Mouse (Mus musculus) lung, embryonic 15.5 days (tissue): ENCODE data around the gene Cacna1a. TPM values are rescaled to one million over a fixed set of nuclear protein-coding genes. Genes with fewer than 3 reads are reported as not detected.

Experiments
- ATAC-seq: fragments of 200-750 bp; cut with Nextera tagmentation; 2 replicates; pipeline ENCODE4 v1.8.0; 2017; ENCODE audit warnings: moderate number of reproducible peaks, borderline replicate concordance; ENCODE audit not compliant: low FRiP score, low TSS enrichment; ENCODE audit errors: extremely low read depth
- H3K27ac ChIP-seq: fragments of 300-500 bp; sonication (generic); 2 replicates; pipeline ENCODE4 v1.5.1; 2015; ENCODE audit warnings: moderate library complexity, mild to moderate bottlenecking, inconsistent platforms
- H3K27me3 ChIP-seq: fragments of 300-500 bp; sonication (generic); 2 replicates; pipeline ENCODE4 v1.6.1; 2015; ENCODE audit warnings: inconsistent platforms
- H3K36me3 ChIP-seq: fragments of 300-500 bp; sonication (generic); 2 replicates; pipeline ENCODE4 v1.6.1; 2015; ENCODE audit warnings: inconsistent platforms
- H3K4me1 ChIP-seq: fragments of 300-500 bp; sonication (generic); 2 replicates; pipeline ENCODE4 v1.6.1; 2015; ENCODE audit warnings: inconsistent platforms
- H3K4me2 ChIP-seq: fragments of 300-500 bp; sonication (generic); 2 replicates; pipeline ENCODE4 v1.6.1; 2015; ENCODE audit warnings: inconsistent platforms, mild to moderate bottlenecking, moderate library complexity
- H3K4me3 ChIP-seq: fragments of 300-500 bp; sonication (generic); 2 replicates; pipeline ENCODE4 v1.5.1; 2015; ENCODE audit warnings: mild to moderate bottlenecking, inconsistent platforms
- H3K9ac ChIP-seq: fragments of 300-500 bp; sonication (generic); 2 replicates; pipeline ENCODE4 v1.6.1; 2015; ENCODE audit warnings: inconsistent platforms
- H3K9me3 ChIP-seq: fragments of 300-500 bp; sonication (generic); 2 replicates; pipeline ENCODE4 v1.6.1; 2016; ENCODE audit warnings: inconsistent platforms
- WGBS: fragments of 180-500 bp; shearing (Covaris S2); methylation state at CpG from one replicate; pipeline ENCODE4 v1.1.7; 2015; 5-methylcytosine and 5-hydroxymethylcytosine counted together
- polyA plus RNA-seq: library from polyadenylated mRNA; unstranded; fragments of >200 nt; fragmentation: Nextera tagmentation; extraction: Ambion mirVana; gene quantifications from 2 replicates; pipeline ENCODE4 v1.2.1, GENCODE M21; 2015

The Cacna1a gene
- polyA plus RNA-seq, 1 experiment from 2014 or later: 2.1 TPM

DNA sequence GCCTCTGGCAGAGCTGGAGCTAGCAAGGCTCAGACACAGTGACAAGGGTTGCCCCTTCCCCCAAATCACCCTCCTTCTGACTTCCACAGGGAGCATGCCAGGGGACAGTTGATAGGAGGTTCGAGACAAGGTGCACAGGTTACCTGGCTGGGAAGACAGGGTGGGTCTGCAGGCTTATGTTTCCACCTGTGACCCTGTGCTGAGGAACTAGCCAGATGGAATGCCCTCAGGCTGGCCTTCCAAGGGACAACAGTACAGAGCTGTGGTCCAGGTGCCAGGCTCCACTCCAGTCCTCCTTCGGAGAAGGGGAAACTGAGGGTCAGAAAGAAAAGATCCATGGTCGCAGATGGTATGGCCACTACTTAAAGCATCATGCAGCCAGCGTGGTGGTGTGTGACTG, 165.4 kb downstream of the Cacna1a start:
- 67% methylated on average over 4 of the region's 4 CpGs for WGBS
- no peaks in the 10 kb centered on the region for H3K36me3 ChIP-seq
- peaks cover 7% of the 10 kb centered on the region for H3K4me1 ChIP-seq
- H3K27ac ChIP-seq: no peak overlapping the region
- no peak overlapping the region for H3K9ac ChIP-seq
- no peaks in the 10 kb centered on the region for H3K9me3 ChIP-seq
- ATAC-seq: no peak
- H3K4me3 ChIP-seq: no peak overlapping the region
- H3K4me2 ChIP-seq: no peak overlapping the region
- peaks cover 40% of the 10 kb centered on the region for H3K27me3 ChIP-seq

DNA sequence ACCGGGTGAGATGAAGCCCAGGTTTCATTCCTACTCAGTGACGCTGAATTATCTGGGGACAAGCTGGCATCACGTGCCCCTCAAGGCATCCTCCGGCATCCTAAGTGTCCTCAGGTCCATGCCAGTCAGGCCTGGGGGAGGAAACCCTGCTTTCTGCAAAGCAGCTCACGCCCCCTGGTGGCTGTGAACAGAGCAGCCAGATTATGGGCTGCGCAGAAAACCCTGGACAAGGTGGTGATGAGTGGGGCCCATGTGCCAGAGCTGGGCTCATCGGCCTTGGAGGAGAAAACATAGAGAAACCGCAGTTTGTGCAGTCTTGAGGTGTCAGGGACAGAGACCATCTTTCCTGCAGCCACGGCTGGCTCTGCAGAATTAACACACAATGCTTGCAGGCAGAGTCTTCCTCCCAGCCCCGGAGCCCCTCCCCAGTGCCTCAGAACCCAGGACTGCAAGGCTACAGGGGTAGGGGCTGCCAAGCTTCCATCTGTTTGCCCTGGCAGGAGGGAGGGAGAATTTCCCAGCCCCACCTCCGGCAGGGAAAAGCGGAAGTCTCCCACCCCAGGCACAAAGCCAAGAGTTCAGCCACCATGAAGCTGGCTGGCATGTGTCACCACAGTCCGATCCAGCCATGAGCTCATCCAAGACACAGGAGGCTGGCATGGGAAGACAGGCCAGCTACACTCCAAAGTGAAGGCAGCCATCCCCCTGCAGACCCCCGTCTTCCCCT, 166.2 kb downstream of the Cacna1a start:
- no peak overlapping the region for H3K9ac ChIP-seq
- H3K27me3 ChIP-seq: peaks cover 49% of the 10 kb centered on the region
- no peaks in the 10 kb centered on the region for H3K9me3 ChIP-seq
- ATAC-seq: peak; percentile 68; the same call in 1 of the 2 replicates
- peak overlapping the region; percentile 20; the same call in 1 of the 2 replicates for H3K4me2 ChIP-seq
- no peak overlapping the region for H3K27ac ChIP-seq
- no peaks in the 10 kb centered on the region for H3K36me3 ChIP-seq
- no peak overlapping the region for H3K4me3 ChIP-seq
- WGBS: 29% methylated on average over 14 of the region's 14 CpGs
- H3K4me1 ChIP-seq: peaks cover 7% of the 10 kb centered on the region

DNA sequence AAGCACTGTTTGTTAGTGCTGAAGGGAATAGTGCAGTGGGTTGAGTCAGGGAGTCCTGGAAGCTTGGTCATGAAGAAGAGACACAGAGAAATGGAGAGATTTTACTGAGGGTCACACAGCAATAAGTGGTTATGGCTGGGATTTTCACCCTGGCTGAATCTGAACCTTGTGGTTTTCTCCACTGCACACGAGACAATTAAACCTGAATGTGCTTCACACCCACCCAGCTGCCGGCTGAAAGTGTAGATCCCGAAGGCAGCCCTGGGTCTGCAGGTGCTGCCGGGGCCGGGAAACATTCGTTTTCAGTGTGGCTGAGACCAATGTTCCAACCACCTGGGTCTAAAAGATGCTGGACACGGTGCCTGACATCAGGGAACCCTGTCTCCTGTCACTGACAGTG, 167.0 kb downstream of the Cacna1a start:
- no peak for ATAC-seq
- no peak overlapping the region for H3K4me2 ChIP-seq
- H3K9me3 ChIP-seq: no peaks in the 10 kb centered on the region
- H3K27ac ChIP-seq: no peak overlapping the region
- peaks cover 57% of the 10 kb centered on the region for H3K27me3 ChIP-seq
- H3K36me3 ChIP-seq: no peaks in the 10 kb centered on the region
- no peak overlapping the region for H3K4me3 ChIP-seq
- 67% methylated on average over 7 of the region's 7 CpGs for WGBS
- peaks cover 7% of the 10 kb centered on the region for H3K4me1 ChIP-seq
- no peak overlapping the region for H3K9ac ChIP-seq

DNA sequence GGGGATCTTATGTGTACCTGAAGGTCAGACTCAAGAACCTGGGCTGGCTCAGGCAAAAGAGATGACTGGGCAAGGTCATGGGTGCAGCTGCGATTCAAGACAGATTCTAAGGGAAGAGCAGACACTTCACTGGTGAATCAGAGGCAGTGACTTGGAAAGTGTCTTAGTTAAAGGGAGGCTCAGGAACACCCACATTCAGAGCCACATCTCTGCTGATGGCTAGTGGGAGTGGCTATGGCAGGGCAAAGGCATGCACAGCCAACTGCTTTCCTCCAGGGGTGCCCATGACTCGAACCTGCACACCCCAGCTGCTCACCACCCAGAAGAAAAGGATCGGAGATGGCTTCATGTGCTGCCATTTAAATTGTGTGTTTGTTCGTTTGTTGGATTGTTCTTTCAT, 169.7 kb downstream of the Cacna1a start:
- H3K36me3 ChIP-seq: no peaks in the 10 kb centered on the region
- no peak overlapping the region for H3K27ac ChIP-seq
- no peak overlapping the region for H3K4me3 ChIP-seq
- WGBS: 73% methylated on average over 4 of the region's 4 CpGs
- no peaks in the 10 kb centered on the region for H3K9me3 ChIP-seq
- H3K27me3 ChIP-seq: peaks cover 70% of the 10 kb centered on the region
- ATAC-seq: no peak
- peaks cover 7% of the 10 kb centered on the region for H3K4me1 ChIP-seq
- no peak overlapping the region for H3K9ac ChIP-seq
- H3K4me2 ChIP-seq: no peak overlapping the region

DNA sequence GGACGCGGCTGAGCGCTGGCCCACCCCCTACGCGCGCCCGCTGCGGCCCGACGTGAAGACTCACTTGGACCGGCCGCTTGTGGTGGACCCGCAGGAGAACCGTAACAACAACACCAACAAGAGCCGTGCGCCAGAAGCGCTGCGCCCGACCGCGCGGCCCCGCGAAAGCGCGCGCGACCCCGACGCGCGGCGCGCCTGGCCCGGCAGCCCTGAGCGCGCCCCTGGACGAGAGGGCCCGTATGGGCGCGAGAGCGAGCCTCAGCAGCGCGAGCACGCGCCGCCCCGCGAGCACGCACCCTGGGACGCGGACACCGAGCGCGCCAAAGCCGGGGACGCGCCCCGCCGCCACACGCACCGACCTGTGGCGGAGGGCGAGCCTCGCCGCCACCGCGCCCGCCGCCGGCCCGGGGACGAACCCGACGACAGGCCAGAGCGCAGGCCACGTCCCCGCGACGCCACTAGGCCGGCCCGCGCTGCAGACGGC, 170.9 kb downstream of the Cacna1a start:
- no peaks in the 10 kb centered on the region for H3K9me3 ChIP-seq
- H3K4me2 ChIP-seq: peak overlapping the region; percentile 76
- H3K4me1 ChIP-seq: peaks cover 6% of the 10 kb centered on the region
- peak overlapping the region; percentile 44 for H3K4me3 ChIP-seq
- WGBS: 1% methylated on average over 65 of the region's 84 CpGs
- no peaks in the 10 kb centered on the region for H3K36me3 ChIP-seq
- H3K27me3 ChIP-seq: peaks cover 70% of the 10 kb centered on the region
- ATAC-seq: no peak
- H3K27ac ChIP-seq: no peak overlapping the region
- H3K9ac ChIP-seq: peak overlapping the region; percentile 21; the same call in 1 of the 2 replicates

DNA sequence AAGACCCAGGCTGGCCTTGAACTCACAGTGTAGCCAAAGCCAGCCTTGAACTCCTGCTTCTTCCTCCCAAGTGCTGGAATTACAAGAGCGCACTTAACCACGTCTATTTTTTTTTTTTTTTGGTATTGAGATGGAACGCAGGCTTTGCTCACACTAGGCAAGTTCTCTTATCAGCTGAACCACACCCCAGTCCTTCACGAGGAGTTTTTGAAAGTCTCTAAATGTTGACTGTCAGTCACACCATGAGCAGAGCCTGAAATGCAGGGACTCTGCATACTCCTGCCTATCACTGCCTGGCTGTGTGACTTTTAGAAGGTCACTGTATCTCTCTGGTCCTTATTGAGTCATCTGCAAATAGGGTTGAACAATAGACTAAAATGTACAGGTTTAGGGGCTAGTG, 173.5 kb downstream of the Cacna1a start:
- Histone ChIP-seq H3K27ac (no peak overlapping the region), H3K27me3 (peaks cover 49% of the 10 kb centered on the region), H3K9ac (no peak overlapping the region), H3K36me3 (no peaks in the 10 kb centered on the region), H3K4me3 (no peak overlapping the region), H3K9me3 (no peaks in the 10 kb centered on the region), H3K4me2 (no peak overlapping the region), H3K4me1 (peaks cover 7% of the 10 kb centered on the region; the same call in 1 of the 2 replicates)
- 53% methylated on average over 4 of the region's 4 CpGs for WGBS
- ATAC-seq: no peak

DNA sequence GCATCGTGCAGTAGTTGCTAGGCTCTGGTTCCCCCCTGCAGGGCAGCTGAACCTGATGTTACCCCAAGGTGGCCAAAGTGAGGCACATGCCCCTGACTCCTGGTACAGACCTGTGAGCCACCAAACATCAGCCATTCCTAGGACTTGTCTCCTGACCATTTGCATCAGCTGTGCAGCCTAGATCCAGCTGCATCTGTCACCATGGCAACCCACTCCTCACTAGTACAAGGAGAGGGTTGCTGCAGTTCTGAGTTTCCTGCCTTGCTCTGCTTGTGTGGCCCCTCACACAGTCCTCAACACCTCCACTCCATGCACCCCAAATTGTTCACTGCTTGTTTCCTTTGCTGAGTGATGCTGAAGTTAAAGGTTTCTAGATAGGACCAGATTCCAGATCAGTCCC, 175.8 kb downstream of the Cacna1a start:
- H3K9me3 ChIP-seq: no peaks in the 10 kb centered on the region
- ATAC-seq: no peak
- WGBS: 80% methylated on average over 1 of the region's 1 CpGs
- peaks cover 11% of the 10 kb centered on the region for H3K4me1 ChIP-seq
- H3K36me3 ChIP-seq: no peaks in the 10 kb centered on the region
- no peak overlapping the region for H3K4me3 ChIP-seq
- H3K9ac ChIP-seq: no peak overlapping the region
- H3K27ac ChIP-seq: no peak overlapping the region
- no peak overlapping the region for H3K4me2 ChIP-seq
- peaks cover 26% of the 10 kb centered on the region for H3K27me3 ChIP-seq

DNA sequence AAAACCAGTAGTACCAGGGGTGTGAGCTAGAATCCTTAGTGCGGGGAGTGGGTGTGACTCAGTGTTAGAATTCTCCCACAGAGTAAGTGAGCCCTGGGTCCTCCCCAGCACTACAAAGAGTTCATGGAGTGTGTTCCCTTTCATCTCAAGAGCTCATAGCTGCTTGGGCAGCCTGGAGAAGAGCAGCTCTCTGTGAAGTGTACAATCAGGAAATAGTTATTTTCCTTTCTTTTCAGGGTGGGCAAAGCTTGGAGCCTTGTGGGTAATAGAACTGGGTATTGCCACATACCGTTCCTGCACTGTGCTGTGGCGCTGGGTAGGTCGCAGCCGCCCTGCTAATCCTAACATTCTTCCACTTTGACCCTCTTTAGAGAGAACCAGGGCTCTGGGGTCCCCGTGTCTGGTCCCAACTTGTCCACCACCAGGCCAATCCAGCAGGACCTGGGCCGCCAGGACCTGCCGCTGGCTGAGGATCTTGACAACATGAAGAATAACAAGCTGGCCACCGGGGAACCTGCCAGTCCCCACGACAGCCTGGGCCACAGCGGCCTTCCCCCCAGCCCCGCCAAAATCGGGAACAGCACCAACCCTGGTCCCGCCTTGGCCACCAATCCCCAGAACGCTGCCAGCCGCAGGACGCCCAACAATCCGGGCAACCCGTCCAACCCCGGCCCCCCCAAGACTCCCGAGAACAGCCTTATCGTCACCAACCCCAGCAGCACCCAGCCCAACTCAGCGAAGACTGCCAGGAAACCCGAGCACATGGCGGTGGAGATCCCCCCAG, 177.5 kb downstream of the Cacna1a start:
- Histone ChIP-seq H3K9ac (no peak overlapping the region; the same call in 1 of the 2 replicates), H3K4me3 (no peak overlapping the region), H3K4me2 (peak overlapping the region; percentile 39), H3K27ac (peak overlapping the region; percentile 34), H3K27me3 (peaks cover 14% of the 10 kb centered on the region), H3K9me3 (no peaks in the 10 kb centered on the region), H3K4me1 (peaks cover 11% of the 10 kb centered on the region), H3K36me3 (no peaks in the 10 kb centered on the region)
- ATAC-seq: peak; percentile 44; the same call in 1 of the 2 replicates
- WGBS: 48% methylated on average over 25 of the region's 25 CpGs

DNA sequence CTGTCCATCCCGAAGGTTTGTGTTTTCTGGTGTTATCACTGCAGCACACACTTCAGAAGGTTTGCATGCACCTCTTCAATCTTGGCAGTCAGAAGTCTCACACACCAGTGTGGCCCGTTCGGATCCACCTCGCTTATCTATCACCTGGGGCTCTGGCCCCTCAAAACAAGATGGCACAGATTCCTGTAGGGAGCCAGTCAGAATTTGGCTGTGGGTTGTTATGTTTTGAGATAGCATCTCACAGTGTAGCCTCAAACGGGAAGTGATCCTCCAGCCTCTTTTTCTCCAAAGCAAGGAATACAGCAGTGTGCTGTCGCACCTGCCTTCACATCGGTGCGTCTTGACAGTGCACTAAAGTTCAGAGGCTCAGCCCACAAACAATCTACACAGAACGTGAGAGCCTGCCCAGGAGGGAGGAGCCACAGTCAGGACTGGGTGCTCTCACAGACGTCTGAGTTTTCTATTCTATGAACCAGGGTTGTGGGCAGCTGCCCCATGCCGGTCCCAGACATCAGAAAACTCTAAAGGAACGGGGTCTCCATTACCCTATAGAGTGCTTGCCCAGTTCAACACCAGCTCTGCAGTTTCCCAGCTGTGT, 178.7 kb downstream of the Cacna1a start:
- peaks cover 11% of the 10 kb centered on the region for H3K4me1 ChIP-seq
- H3K9me3 ChIP-seq: no peaks in the 10 kb centered on the region
- H3K27me3 ChIP-seq: peaks cover 5% of the 10 kb centered on the region; the same call in 1 of the 2 replicates
- no peak overlapping the region for H3K4me3 ChIP-seq
- no peak for ATAC-seq
- H3K9ac ChIP-seq: no peak overlapping the region
- peak overlapping the region; percentile 39; the same call in 1 of the 2 replicates for H3K4me2 ChIP-seq
- 58% methylated on average over 12 of the region's 12 CpGs for WGBS
- no peaks in the 10 kb centered on the region for H3K36me3 ChIP-seq
- no peak overlapping the region for H3K27ac ChIP-seq

DNA sequence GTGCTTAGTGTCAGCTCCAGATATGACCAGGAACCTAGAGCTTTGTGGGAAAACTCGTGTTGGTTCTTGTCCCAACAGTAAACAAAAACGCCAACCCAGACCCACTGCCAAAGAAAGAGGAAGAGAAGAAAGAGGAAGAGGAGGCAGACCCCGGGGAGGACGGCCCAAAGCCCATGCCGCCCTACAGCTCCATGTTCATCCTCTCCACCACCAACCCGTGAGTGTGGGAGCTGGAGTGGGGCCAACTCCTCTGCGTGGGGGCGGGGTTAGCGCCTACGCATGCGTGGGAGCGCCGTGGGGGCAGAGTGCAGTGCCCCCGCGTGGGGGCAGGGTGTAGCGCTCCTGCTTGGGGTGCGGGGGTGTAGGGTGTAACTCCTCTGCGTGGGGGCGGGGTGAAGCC, 179.3 kb downstream of the Cacna1a start:
- Histone ChIP-seq H3K9ac (no peak overlapping the region), H3K36me3 (no peaks in the 10 kb centered on the region), H3K4me1 (peaks cover 11% of the 10 kb centered on the region), H3K27ac (no peak overlapping the region), H3K4me3 (no peak overlapping the region), H3K4me2 (peak overlapping the region; percentile 22; the same call in 1 of the 2 replicates), H3K27me3 (peaks cover 5% of the 10 kb centered on the region; the same call in 1 of the 2 replicates), H3K9me3 (no peaks in the 10 kb centered on the region)
- no peak for ATAC-seq
- WGBS: 58% methylated on average over 19 of the region's 19 CpGs

DNA sequence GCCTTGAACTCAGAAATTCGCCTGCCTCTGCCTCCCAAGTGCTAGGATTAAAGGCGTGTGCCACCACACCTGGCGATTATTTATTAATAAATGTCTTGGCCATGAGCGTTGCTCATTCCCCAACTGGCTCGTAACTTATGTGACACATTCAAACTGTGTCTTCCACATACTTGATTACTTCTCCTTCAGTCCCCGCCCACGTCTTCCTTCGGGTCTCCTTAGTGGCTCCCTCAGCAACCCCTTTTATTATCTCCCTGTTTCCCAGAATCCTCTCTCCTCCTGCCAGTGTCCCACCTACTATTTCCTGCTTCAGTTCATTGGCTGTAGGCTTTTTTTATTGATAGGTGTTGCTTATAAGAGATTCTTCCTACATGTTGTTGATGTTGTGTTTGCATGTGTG, 180.5 kb downstream of the Cacna1a start:
- Histone ChIP-seq H3K4me3 (no peak overlapping the region), H3K27ac (no peak overlapping the region), H3K9me3 (no peaks in the 10 kb centered on the region), H3K4me1 (peaks cover 11% of the 10 kb centered on the region), H3K36me3 (no peaks in the 10 kb centered on the region), H3K9ac (no peak overlapping the region), H3K27me3 (0 out of 2 replicates have a peak, but pooled peaks cover 5% of the 10 kb centered on the region), H3K4me2 (no peak overlapping the region)
- WGBS: 78% methylated on average over 8 of the region's 8 CpGs
- no peak for ATAC-seq
